Mouse (Mus musculus): ENCODE results near the gene Nacc1. TPM values are rescaled to one million over a fixed set of nuclear protein-coding genes. Genes with fewer than 3 reads are reported as not detected.

Gene Nacc1
- total RNA-seq, 1 experiment: 85.5 TPM

GRCm38 (mm10) chr8:84661961-84662571 lies 25.6 kb downstream of the Nacc1 start:
- H3K27ac ChIP-seq (ENCODE audit: insufficient read depth, low read depth, low read length, poor library complexity, severe bottlenecking): peak overlapping the region; percentile 93
- H3K36me3 ChIP-seq (ENCODE audit: control insufficient read depth, insufficient read depth, low read length, poor library complexity, severe bottlenecking): peaks cover 9% of the 10 kb centered on the region
- peak overlapping the region; percentile 76 to 89 for H3K4me3 ChIP-seq (ENCODE audit: insufficient read depth in 1 of 2, low read depth in 1 of 2, low read length in 2 of 2, poor library complexity in 1 of 2, severe bottlenecking in 1 of 2)
- peak overlapping the region; percentile 92 for H3K9ac ChIP-seq (ENCODE audit: insufficient read depth, low read depth, low read length, poor library complexity, severe bottlenecking)
- no peak for DNase-seq (ENCODE audit: low read depth, low spot score)
- TF ChIP-seq ZC3H11A (IDR thresholded peaks at IDR 0.05; ENCODE audit: borderline replicate concordance, low read depth, low read length) (no peak), ZNF384 (IDR thresholded peaks at IDR 0.05; ENCODE audit: low read depth, low read length) (no peak), CHD2 (IDR thresholded peaks at IDR 0.05; ENCODE audit: low read depth, low read length) (no peak), HCFC1 (IDR thresholded peaks at IDR 0.05; ENCODE audit: borderline replicate concordance, insufficient read depth, low read length) (no peak), MAFK (IDR thresholded peaks at IDR 0.05; ENCODE audit: insufficient read depth, low read depth, low read length) (no peak)
- no peaks in the 10 kb centered on the region for H3K9me3 ChIP-seq (ENCODE audit: control insufficient read depth, insufficient read depth, low read depth, low read length)
- H3K4me1 ChIP-seq (ENCODE audit: control insufficient read depth in 2 of 2, insufficient read depth in 2 of 2, low read length in 2 of 2, poor library complexity in 1 of 2): peaks cover 9 to 13% of the 10 kb centered on the region in 2 experiments
- in situ Hi-C loops (cut with MboI; ENCODE audit: low sequenced_read_pairs in 2 of 2, unreplicated experiment in 2 of 2): no loop called here

GRCm38 (mm10) chr8:84661458-84661871 lies 26.2 kb downstream of the Nacc1 start:
- no peak for TF ChIP-seq HCFC1 (IDR thresholded peaks at IDR 0.05; ENCODE audit: borderline replicate concordance, insufficient read depth, low read length)
- in situ Hi-C loops (cut with MboI; ENCODE audit: low sequenced_read_pairs in 2 of 2, unreplicated experiment in 2 of 2): no loop called here
- peak overlapping the region; percentile 93 for H3K27ac ChIP-seq (ENCODE audit: insufficient read depth, low read depth, low read length, poor library complexity, severe bottlenecking)
- H3K9me3 ChIP-seq (ENCODE audit: control insufficient read depth, insufficient read depth, low read depth, low read length): no peaks in the 10 kb centered on the region
- peak overlapping the region; percentile 76 to 89 for H3K4me3 ChIP-seq (ENCODE audit: insufficient read depth in 1 of 2, low read depth in 1 of 2, low read length in 2 of 2, poor library complexity in 1 of 2, severe bottlenecking in 1 of 2)
- peak overlapping the region; percentile 92 for H3K9ac ChIP-seq (ENCODE audit: insufficient read depth, low read depth, low read length, poor library complexity, severe bottlenecking)
- DNase-seq (ENCODE audit: low read depth, low spot score): no peak
- H3K36me3 ChIP-seq (ENCODE audit: control insufficient read depth, insufficient read depth, low read length, poor library complexity, severe bottlenecking): peaks cover 9% of the 10 kb centered on the region
- peaks cover 9 to 11% of the 10 kb centered on the region in 2 experiments for H3K4me1 ChIP-seq (ENCODE audit: control insufficient read depth in 2 of 2, insufficient read depth in 2 of 2, low read length in 2 of 2, poor library complexity in 1 of 2)

- in situ Hi-C loops (cut with MboI; ENCODE audit: low sequenced_read_pairs in 2 of 2, unreplicated experiment in 2 of 2): no loop called here
- peak overlapping the region; percentile 93 for H3K27ac ChIP-seq (ENCODE audit: insufficient read depth, low read depth, low read length, poor library complexity, severe bottlenecking)
- H3K4me3 ChIP-seq (ENCODE audit: insufficient read depth in 1 of 2, low read depth in 1 of 2, low read length in 2 of 2, poor library complexity in 1 of 2, severe bottlenecking in 1 of 2): peak overlapping the region; percentile 76 to 89
- H3K9ac ChIP-seq (ENCODE audit: insufficient read depth, low read depth, low read length, poor library complexity, severe bottlenecking): peak overlapping the region; percentile 92
- peaks cover 9% of the 10 kb centered on the region for H3K36me3 ChIP-seq (ENCODE audit: control insufficient read depth, insufficient read depth, low read length, poor library complexity, severe bottlenecking)
- H3K4me1 ChIP-seq (ENCODE audit: control insufficient read depth in 2 of 2, insufficient read depth in 2 of 2, low read length in 2 of 2, poor library complexity in 1 of 2): peaks cover 9 to 11% of the 10 kb centered on the region in 2 experiments
- DNase-seq (ENCODE audit: low read depth, low spot score): no peak
- H3K9me3 ChIP-seq (ENCODE audit: control insufficient read depth, insufficient read depth, low read depth, low read length): no peaks in the 10 kb centered on the region
- no peak for TF ChIP-seq HCFC1 (IDR thresholded peaks at IDR 0.05; ENCODE audit: borderline replicate concordance, insufficient read depth, low read length)
- TF ChIP-seq ZNF384 (IDR thresholded peaks at IDR 0.05; ENCODE audit: low read depth, low read length): no peak
- peak; percentile 53; the same call in 1 of the 2 replicates for TF ChIP-seq CHD2 (IDR thresholded peaks at IDR 0.05; ENCODE audit: low read depth, low read length)
- no peak for TF ChIP-seq ZC3H11A (IDR thresholded peaks at IDR 0.05; ENCODE audit: borderline replicate concordance, low read depth, low read length)
Measured at GRCm38 (mm10) chr8:84660819-84661457, 26.7 kb downstream of the Nacc1 start.

- H3K9me3 ChIP-seq (ENCODE audit: control insufficient read depth, insufficient read depth, low read depth, low read length): no peaks in the 10 kb centered on the region
- in situ Hi-C loops (cut with MboI; ENCODE audit: low sequenced_read_pairs in 2 of 2, unreplicated experiment in 2 of 2): no loop called here
- TF ChIP-seq MAFK (IDR thresholded peaks at IDR 0.05; ENCODE audit: insufficient read depth, low read depth, low read length): no peak
- TF ChIP-seq CHD2 (IDR thresholded peaks at IDR 0.05; ENCODE audit: low read depth, low read length): peak; percentile 57
Measured at GRCm38 (mm10) chr8:84659936-84660818, 27.5 kb downstream of the Nacc1 start.

More at GRCm38 (mm10) chr8:84659936-84660818, 27.5 kb downstream of the Nacc1 start:
- peak overlapping the region; percentile 93 for H3K27ac ChIP-seq (ENCODE audit: insufficient read depth, low read depth, low read length, poor library complexity, severe bottlenecking)
- H3K4me1 ChIP-seq (ENCODE audit: control insufficient read depth in 2 of 2, insufficient read depth in 2 of 2, low read length in 2 of 2, poor library complexity in 1 of 2): peaks cover 10 to 11% of the 10 kb centered on the region in 2 experiments
- peak; percentile 90 for DNase-seq (ENCODE audit: low read depth, low spot score)
- H3K36me3 ChIP-seq (ENCODE audit: control insufficient read depth, insufficient read depth, low read length, poor library complexity, severe bottlenecking): peaks cover 9% of the 10 kb centered on the region
- peak overlapping the region; percentile 92 for H3K9ac ChIP-seq (ENCODE audit: insufficient read depth, low read depth, low read length, poor library complexity, severe bottlenecking)
- peak overlapping the region; percentile 76 to 89 for H3K4me3 ChIP-seq (ENCODE audit: insufficient read depth in 1 of 2, low read depth in 1 of 2, low read length in 2 of 2, poor library complexity in 1 of 2, severe bottlenecking in 1 of 2)

Measured in ES-E14 (cell line).